Mouse (Mus musculus): ENCODE measurements around the gene Atad5.

GRCm38 (mm10) chr11:80079751-80080150 lies 9.4 kb upstream of the Atad5 start:
- no peak for TF ChIP-seq CTCF (IDR thresholded peaks at IDR 0.05; ENCODE audit: extremely low read depth, insufficient read length, insufficient replicate concordance, low read depth, low read length)
- TF ChIP-seq POLR2A (IDR thresholded peaks at IDR 0.05; ENCODE audit: low read depth, low read length) = no peak

Data from small intestine, adult 2 months (tissue).